Mouse (Mus musculus): ENCODE measurements around the gene Hspa1b.

The Hspa1b gene

GRCm38 (mm10) chr17:34927306-34928019 lies 31.6 kb downstream of the Hspa1b start:
- no peak for DNase-seq

- no peak for DNase-seq
These were observed 34.8 kb downstream of the Hspa1b start for GRCm38 (mm10) chr17:34924258-34924657.

GRCm38 (mm10) chr17:34922939-34923338 lies 36.1 kb downstream of the Hspa1b start:
- DNase-seq = no peak

- no peak for DNase-seq
These were observed 41.9 kb downstream of the Hspa1b start for GRCm38 (mm10) chr17:34917188-34917587.

- DNase-seq = no peak
These were observed 42.7 kb downstream of the Hspa1b start for GRCm38 (mm10) chr17:34916316-34916715.

- DNase-seq = no peak
These were observed 43.6 kb downstream of the Hspa1b start for GRCm38 (mm10) chr17:34915410-34915831.

GRCm38 (mm10) chr17:34913930-34914665 lies 44.9 kb downstream of the Hspa1b start, which contains the start of gene Slc44a4:
Slc44a4 (plus strand) TSS chr17:34914466.
- DNase-seq = no peak

GRCm38 (mm10) chr17:34911945-34912351 lies 47.1 kb downstream of the Hspa1b start:
- peak; percentile 61 for DNase-seq

- no peak for DNase-seq
These were observed 48.1 kb downstream of the Hspa1b start for GRCm38 (mm10) chr17:34910982-34911381.
